Mouse (Mus musculus) E14TG2a.4 (cell line): ENCODE data around the gene Ehd3.

Experiments used
- CTCF ChIP-seq: conservative IDR thresholded peaks from 2 replicates; pipeline ENCODE4 v1.5.1; 2014; ENCODE audit warnings: low read length
- NANOG ChIP-seq: IDR thresholded peaks from 2 replicates; pipeline ENCODE4 v1.6.1; 2014; ENCODE audit warnings: borderline replicate concordance, low read length, mixed read lengths
- POU5F1 ChIP-seq: IDR thresholded peaks from 2 replicates; pipeline ENCODE4 v1.6.1; 2014; ENCODE audit warnings: low read length, borderline replicate concordance

GRCm38 (mm10) chr17:73875268-73875667 lies 71.3 kb downstream of the Ehd3 start:
- TF ChIP-seq CTCF = no peak
- TF ChIP-seq NANOG = no peak
- TF ChIP-seq POU5F1 = no peak
